Mouse (Mus musculus) CH12.LX (cell line): Measurements from ENCODE around the gene Timp3. TPM values are rescaled to one million over a fixed set of nuclear protein-coding genes. Genes with fewer than 3 reads are reported as not detected.

Experiments
- DNase-seq: peaks from one replicate; pipeline ENCODE4 v3.0.0-alpha.2; 2013; ENCODE audit errors: extremely low read depth
- H3K27ac ChIP-seq: 2 replicates; pipeline ENCODE4 v1.5.1; 2012; ENCODE audit warnings: low read depth, mild to moderate bottlenecking, control low read depth, moderate library complexity; ENCODE audit not compliant: insufficient read depth
- H3K27me3 ChIP-seq: replicated peaks from 2 replicates; pipeline ENCODE3; 2012; ENCODE audit warnings: inconsistent platforms
- H3K36me3 ChIP-seq, 2 experiments: replicated peaks in 1 of 2; 2 replicates each; pipeline versions ENCODE3 to v1.6.1; 2012; ENCODE audit warnings: inconsistent platforms in 1 of 2, low read length in 1 of 2, mild to moderate bottlenecking in 1 of 2, mixed read lengths in 1 of 2, moderate library complexity in 1 of 2; ENCODE audit not compliant: control insufficient read depth in 1 of 2, insufficient read depth in 1 of 2
- H3K4me1 ChIP-seq, 2 experiments: 2 replicates each; pipeline ENCODE4 v1.6.1; 2012; ENCODE audit warnings: inconsistent platforms in 1 of 2, moderate library complexity in 1 of 2; ENCODE audit not compliant: insufficient read depth in 2 of 2, control insufficient read depth in 1 of 2
- H3K4me2 ChIP-seq: 2 replicates; pipeline ENCODE4 v1.6.1; 2012; ENCODE audit warnings: low read depth, mild to moderate bottlenecking, control low read depth; ENCODE audit not compliant: poor library complexity, insufficient read depth, severe bottlenecking
- H3K4me3 ChIP-seq, 3 experiments: fragments of 150-350 bp in 1 of 3; sonication (generic) in 1 of 3; replicated peaks in 1 of 3; 2 replicates each; pipeline versions ENCODE3 to v1.5.1; 2011 to 2012; ENCODE audit warnings: low read depth in 2 of 3, low read length in 2 of 3, mild to moderate bottlenecking in 2 of 3, moderate library complexity in 2 of 3, control low read depth in 1 of 3, improper control_type of control experiment in 1 of 3, inconsistent platforms in 1 of 3, mixed read lengths in 1 of 3; ENCODE audit not compliant: poor library complexity in 1 of 3
- H3K79me2 ChIP-seq: replicated peaks from 2 replicates; pipeline ENCODE4 v1.6.1; 2012; ENCODE audit warnings: mild to moderate bottlenecking, moderate library complexity; ENCODE audit not compliant: control insufficient read depth, poor library complexity, insufficient read depth, severe bottlenecking; ENCODE audit errors: extremely low read depth
- H3K9ac ChIP-seq: 2 replicates; pipeline ENCODE4 v1.6.1; 2012; ENCODE audit warnings: low read depth, mild to moderate bottlenecking, control low read depth, moderate library complexity; ENCODE audit not compliant: insufficient read depth
- H3K9me3 ChIP-seq: replicated peaks from 2 replicates; pipeline ENCODE3; 2012; ENCODE audit warnings: low read length, inconsistent platforms, mixed read lengths
- CHD1 ChIP-seq: IDR thresholded peaks from 2 replicates; pipeline ENCODE4 v1.6.1; 2012; ENCODE audit warnings: low read depth, low read length, improper control_type of control experiment, inconsistent platforms
- CHD2 ChIP-seq: IDR thresholded peaks from 2 replicates; pipeline ENCODE4 v1.6.1; 2011; ENCODE audit warnings: low read length, improper control_type of control experiment
- CTCF ChIP-seq, 2 experiments: IDR thresholded peaks in 1 of 2; conservative IDR thresholded peaks in 1 of 2; 2 replicates each; pipeline ENCODE4 v1.5.1; 2011 to 2012; ENCODE audit warnings: low read depth in 2 of 2, low read length in 2 of 2, improper control_type of control experiment in 1 of 2, inconsistent platforms in 1 of 2, mild to moderate bottlenecking in 1 of 2, moderate library complexity in 1 of 2
- E2F4 ChIP-seq: IDR thresholded peaks from 2 replicates; pipeline ENCODE4 v1.6.1; 2011; ENCODE audit warnings: low read depth, low read length, improper control_type of control experiment; ENCODE audit not compliant: insufficient replicate concordance
- EP300 ChIP-seq: IDR thresholded peaks from 2 replicates; pipeline ENCODE4 v1.6.1; 2011; ENCODE audit warnings: low read length, improper control_type of control experiment
- HCFC1 ChIP-seq: IDR thresholded peaks from 2 replicates; pipeline ENCODE4 v1.6.1; 2012; ENCODE audit warnings: low read depth, mild to moderate bottlenecking, inconsistent platforms, low read length, improper control_type of control experiment
- IRF4 ChIP-seq: IDR thresholded peaks from 2 replicates; pipeline ENCODE4 v1.6.1; 2014; ENCODE audit warnings: low read depth, mild to moderate bottlenecking, inconsistent platforms, low read length, improper control_type of control experiment
- JUND ChIP-seq: conservative IDR thresholded peaks from 2 replicates; pipeline ENCODE4 v1.6.1; 2011; ENCODE audit warnings: low read depth, low read length, improper control_type of control experiment
- KAT2A ChIP-seq: IDR thresholded peaks from 2 replicates; pipeline ENCODE4 v1.6.1; 2012; ENCODE audit warnings: low read length, improper control_type of control experiment, inconsistent platforms; ENCODE audit not compliant: insufficient replicate concordance
- MAFK ChIP-seq: IDR thresholded peaks from 2 replicates; pipeline ENCODE4 v1.6.1; 2011; ENCODE audit warnings: low read length, improper control_type of control experiment; ENCODE audit not compliant: insufficient replicate concordance
- MXI1 ChIP-seq: IDR thresholded peaks from 2 replicates; pipeline ENCODE4 v1.6.1; 2011; ENCODE audit warnings: mild to moderate bottlenecking, low read depth, low read length, improper control_type of control experiment
- NELFE ChIP-seq: IDR thresholded peaks from 2 replicates; pipeline ENCODE4 v1.6.1; 2011; ENCODE audit warnings: low read depth, low read length, improper control_type of control experiment
- NRF1 ChIP-seq: IDR thresholded peaks from 2 replicates; pipeline ENCODE4 v1.6.1; 2014; ENCODE audit warnings: low read depth, mild to moderate bottlenecking, inconsistent platforms, low read length, improper control_type of control experiment, moderate library complexity
- PAX5 ChIP-seq: IDR thresholded peaks from 2 replicates; pipeline ENCODE4 v1.6.1; 2012; ENCODE audit warnings: low read length, inconsistent platforms, mixed read lengths
- POLR2A ChIP-seq: IDR thresholded peaks from 2 replicates; pipeline ENCODE4 v1.6.1; 2011; ENCODE audit warnings: low read depth, mild to moderate bottlenecking, improper control_type of control experiment, low read length
- POLR2AphosphoS2 ChIP-seq: IDR thresholded peaks from 2 replicates; pipeline ENCODE4 v1.6.1; 2011; ENCODE audit warnings: low read depth, low read length, improper control_type of control experiment
- RAD21 ChIP-seq: IDR thresholded peaks from 2 replicates; pipeline ENCODE4 v1.6.1; 2011; ENCODE audit warnings: low read depth, mild to moderate bottlenecking, low read length, improper control_type of control experiment, moderate library complexity
- RCOR1 ChIP-seq: conservative IDR thresholded peaks from 2 replicates; pipeline ENCODE4 v1.6.1; 2012; ENCODE audit warnings: low read depth, mild to moderate bottlenecking, inconsistent platforms, low read length, improper control_type of control experiment
- SIN3A ChIP-seq: IDR thresholded peaks from 2 replicates; pipeline ENCODE4 v1.6.1; 2012; ENCODE audit warnings: low read length, improper control_type of control experiment, inconsistent platforms
- SMC3 ChIP-seq: IDR thresholded peaks from 2 replicates; pipeline ENCODE4 v1.6.1; 2011; ENCODE audit warnings: low read depth, low read length, improper control_type of control experiment
- TBP ChIP-seq: conservative IDR thresholded peaks from 2 replicates; pipeline ENCODE4 v1.6.1; 2011; ENCODE audit warnings: low read depth, low read length, improper control_type of control experiment
- USF1 ChIP-seq: IDR thresholded peaks from 2 replicates; pipeline ENCODE4 v1.6.1; 2014; ENCODE audit warnings: low read depth, mild to moderate bottlenecking, inconsistent platforms, low read length, improper control_type of control experiment
- ZC3H11A ChIP-seq: IDR thresholded peaks from 2 replicates; pipeline ENCODE4 v1.6.1; 2012; ENCODE audit warnings: low read depth, mild to moderate bottlenecking, inconsistent platforms, low read length, improper control_type of control experiment
- ZKSCAN1 ChIP-seq: IDR thresholded peaks from 2 replicates; pipeline ENCODE4 v1.6.1; 2012; ENCODE audit warnings: low read depth, inconsistent platforms, low read length, improper control_type of control experiment, borderline replicate concordance
- ZMIZ1 ChIP-seq: IDR thresholded peaks from 2 replicates; pipeline ENCODE4 v1.6.1; 2012; ENCODE audit warnings: low read depth, mild to moderate bottlenecking, inconsistent platforms, low read length, improper control_type of control experiment
- ZNF384 ChIP-seq: IDR thresholded peaks from 2 replicates; pipeline ENCODE4 v1.6.1; 2012; ENCODE audit warnings: low read depth, low read length, improper control_type of control experiment, inconsistent platforms
- dilution Hi-C: fragments of 300-500 bp; cut with MboI; formaldehyde crosslinking; loops from 2 replicates; pipeline ENCODE4 v1.14.3; 2020; ENCODE audit warnings: low sequenced_read_pairs; ENCODE audit not compliant: extremely low pct_unique_long_range_greater_than_20kb, extremely low pct_ligation_motif_present
- in situ Hi-C: fragments of 300-500 bp; cut with MboI; formaldehyde crosslinking; loops from 3 replicates; pipeline ENCODE4 v1.14.3; 2019; ENCODE audit warnings: low sequenced_read_pairs, low pct_ligation_motif_present, low pct_unique_long_range_greater_than_20kb, mixed read lengths
- polyA plus RNA-seq: library from polyadenylated mRNA; unstranded; fragments of >175 nt; gene quantifications from 2 replicates; pipeline ENCODE4 v1.2.1, GENCODE M21; 2012; ENCODE audit warnings: low read depth; ENCODE audit not compliant: insufficient read length
- total RNA-seq, 2 experiments: library from RNA; depleted of rRNA; stranded (reverse); fragments of 300-350 nt in 1 of 2; fragments of >200 nt in 1 of 2; gene quantifications; 2 replicates each; pipeline ENCODE4 v1.2.3; 2012 to 2014

The Timp3 gene
- total and polyA plus RNA-seq, 3 experiments = 0.09 to 0.17 TPM; not detected in 1

- no peak for DNase-seq
- TF ChIP-seq USF1 (no peak), CHD2 (no peak), CHD1 (no peak), SMC3 (no peak), E2F4 (no peak), RCOR1 (no peak), ZNF384 (no peak), MXI1 (no peak), TBP (no peak), ZKSCAN1 (no peak), POLR2A (no peak), ZMIZ1 (no peak), ZC3H11A (no peak), CTCF (conservative IDR thresholded peaks at IDR 0.05 in 1 of 2, IDR thresholded peaks at IDR 0.05 in 1 of 2; ENCODE audit: low read depth in 2 of 2, low read length in 2 of 2) (no peak)
- Histone ChIP-seq H3K9me3 (no peaks in the 10 kb centered on the region), H3K4me3 (no peak overlapping the region), H3K4me1 (peaks cover 0 to 8% of the 10 kb centered on the region in 2 experiments; a peak in 1 of 4 replicates), H3K79me2 (no peaks in the 10 kb centered on the region), H3K27ac (no peak overlapping the region), H3K27me3 (no peaks in the 10 kb centered on the region), H3K4me2 (no peak overlapping the region), H3K9ac (no peak overlapping the region), H3K36me3 (peaks cover 0 to 31% of the 10 kb centered on the region in 2 experiments)
- in situ Hi-C loops (no loop called here), dilution Hi-C loops (no loop called here)
Observed at GRCm38 (mm10) chr10:86336506-86336905, 36.3 kb downstream of the Timp3 start.

GRCm38 (mm10) chr10:86337239-86337638 is 37.1 kb downstream of the Timp3 start:
- TF ChIP-seq NELFE (no peak), KAT2A (no peak), RAD21 (no peak), USF1 (no peak), HCFC1 (no peak), NRF1 (no peak), CHD1 (no peak), POLR2AphosphoS2 (no peak), IRF4 (no peak), EP300 (no peak), PAX5 (no peak), TBP (no peak), ZMIZ1 (no peak), JUND (no peak), SIN3A (no peak), MXI1 (no peak), ZNF384 (no peak), POLR2A (no peak), MAFK (no peak)
- Histone ChIP-seq H3K4me3 (no peak overlapping the region), H3K27me3 (no peaks in the 10 kb centered on the region), H3K27ac (no peak overlapping the region), H3K9me3 (no peaks in the 10 kb centered on the region), H3K9ac (no peak overlapping the region), H3K79me2 (no peaks in the 10 kb centered on the region), H3K4me2 (no peak overlapping the region), H3K36me3 (peaks cover 0 to 38% of the 10 kb centered on the region in 2 experiments), H3K4me1 (peaks cover 0 to 8% of the 10 kb centered on the region in 2 experiments; a peak in 1 of 4 replicates)
- in situ Hi-C loops (no loop called here), dilution Hi-C loops (no loop called here)
- DNase-seq = no peak
